Mouse (Mus musculus): ENCODE data around the gene Ehd1. TPM values are rescaled to one million over a fixed set of nuclear protein-coding genes. Genes with fewer than 3 reads are reported as not detected.

Gene Ehd1
- total RNA-seq, 2 experiments from 2014 or later = 88.2 to 90.2 TPM

- DNase-seq (ENCODE audit: low spot score in 2 of 2) = no peak
Observed at GRCm38 (mm10) chr19:6349215-6349983, 72.9 kb downstream of the Ehd1 start.

Small RNAs within 50 kb of the gene (microRNA-seq; reads per million reads assigned to microRNA genes)
- gene Mir192 (236 reads per million, percentile 57 among the genes with 10 or more reads in this experiment), gene Mir194-2 (65.7 reads per million, percentile 41 among the genes with 10 or more reads in this experiment), gene Mir6989 (not detected)

Other genes with a start within 250 kb of the Ehd1 start
- 10 to 100 TPM; 45.8 to 48.1 TPM for gene Syvn1, start 230.1 kb upstream of the Ehd1 start, total RNA-seq (2021)
- gene Mrpl49, start 218.9 kb upstream of the Ehd1 start, total RNA-seq (2021) = 10 to 100 TPM; 55.6 to 63.5 TPM
- gene Fau, start 218.9 kb upstream of the Ehd1 start, total RNA-seq (2021) = 1,000 to 10,000 TPM; 1,446 to 1,549 TPM
- gene Znhit2, start 215.5 kb upstream of the Ehd1 start, total RNA-seq (2021) = 10 to 100 TPM; 28.0 to 31.0 TPM
- 10 to 100 TPM; 17.0 to 25.1 TPM for gene Tm7sf2, start 208.4 kb upstream of the Ehd1 start, total RNA-seq (2021)
- gene Vps51, start 199.5 kb upstream of the Ehd1 start, total RNA-seq (2021) = 10 to 100 TPM; 80.2 to 83.4 TPM
- gene Tmem262, start 196.7 kb upstream of the Ehd1 start, total RNA-seq (2021) = not detected
- under 1 TPM in 1 of 2 experiments, not detected in 1; 0.95 TPM for gene Gm28374, start 194.5 kb upstream of the Ehd1 start, total RNA-seq (2021)
- gene Zfpl1, start 191.8 kb upstream of the Ehd1 start, total RNA-seq (2021) = 10 to 100 TPM; 49.6 to 52.9 TPM
- 10 to 100 TPM; 12.4 to 13.7 TPM for gene Cdca5, start 191.7 kb upstream of the Ehd1 start, total RNA-seq (2021)
- gene AC131692.1, start 182.3 kb upstream of the Ehd1 start, total RNA-seq (2021) = under 1 TPM; 0.62 to 0.98 TPM
- 1 to 10 TPM in 1 of 2 experiments, under 1 TPM in 1; 0.73 to 1.1 TPM for gene Naaladl1, start 170.9 kb upstream of the Ehd1 start, total RNA-seq (2021)
- 10 to 100 TPM; 18.6 TPM for gene Sac3d1, start 158.1 kb upstream of the Ehd1 start, total RNA-seq (2021)
- gene Snx15, start 148.4 kb upstream of the Ehd1 start, total RNA-seq (2021) = 10 to 100 TPM; 27.1 to 27.7 TPM
- gene Batf2, start 135.7 kb upstream of the Ehd1 start, total RNA-seq (2021) = 1 to 10 TPM in 1 of 2 experiments, under 1 TPM in 1; 0.81 to 2.0 TPM
- 10 to 100 TPM; 64.2 to 65.1 TPM for gene Arl2, start 135.2 kb upstream of the Ehd1 start, total RNA-seq (2021)
- 1 to 10 TPM; 2.1 to 3.5 TPM for gene Majin, start 92.3 kb upstream of the Ehd1 start, total RNA-seq (2021)
- gene Gpha2, start 50.3 kb upstream of the Ehd1 start, total RNA-seq (2021) = 10 to 100 TPM; 40.5 to 50.4 TPM
- gene Ppp2r5b, start 40.9 kb upstream of the Ehd1 start, total RNA-seq (2021) = 10 to 100 TPM; 68.4 to 71.2 TPM
- 10 to 100 TPM; 40.0 to 41.1 TPM for gene Atg2a, start 35.1 kb upstream of the Ehd1 start, total RNA-seq (2021)
- 10 to 100 TPM; 18.4 to 20.6 TPM for gene Cdc42bpg, start 29.7 kb downstream of the Ehd1 start, total RNA-seq (2021)
- gene Men1, start 58.3 kb downstream of the Ehd1 start, total RNA-seq (2021) = 10 to 100 TPM; 44.3 to 47.5 TPM
- gene Map4k2, start 64.4 kb downstream of the Ehd1 start, total RNA-seq (2021) = 10 to 100 TPM; 61.1 to 62.0 TPM
- gene Sf1, start 87.0 kb downstream of the Ehd1 start, total RNA-seq (2021) = 100 to 1,000 TPM; 270 to 308 TPM
- 100 to 1,000 TPM in 1 of 2 experiments, 10 to 100 TPM in 1; 81.8 to 113 TPM for gene Pygm, start 107.7 kb downstream of the Ehd1 start, total RNA-seq (2021)
- 10 to 100 TPM; 48.5 to 55.9 TPM for gene Rasgrp2, start 122.6 kb downstream of the Ehd1 start, total RNA-seq (2021)
- gene Nrxn2, start 142.0 kb downstream of the Ehd1 start, total RNA-seq (2021) = 10 to 100 TPM; 17.8 to 18.3 TPM

All from adrenal gland, postnatal 4 days (tissue).